Mouse (Mus musculus): ENCODE measurements at regions not wholly inside any gene's neighbourhood (a gene's known extent, or its start where the extent isn't known, plus 50 kb on each side); places are given as distances from the start of the nearest gene placed in this dataset.

DNA sequence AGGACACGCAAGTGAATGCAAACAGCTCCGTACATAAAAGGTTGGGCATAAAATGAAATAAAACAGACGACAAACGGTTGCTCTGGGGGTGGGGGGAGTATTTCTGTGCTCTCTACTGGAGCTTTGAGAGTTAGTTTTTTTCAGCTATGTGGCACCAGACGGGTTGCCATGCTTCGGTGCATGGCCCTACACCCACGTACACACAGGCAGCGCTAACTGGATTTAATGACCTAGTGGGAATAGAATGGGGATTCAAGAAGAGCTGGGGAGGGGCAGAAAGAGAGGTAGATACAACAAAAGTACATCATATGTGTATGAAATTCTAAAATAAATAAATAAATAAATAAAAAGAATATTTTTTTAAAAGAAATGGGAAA is 220.5 kb upstream of the Tmem45b start:
- H3K9ac ChIP-seq (ENCODE audit: control insufficient read depth, low read depth, low read length, poor library complexity, severe bottlenecking) = no peak overlapping the region
- no peaks in the 10 kb centered on the region for H3K27me3 ChIP-seq (ENCODE audit: control insufficient read depth in 1 of 2, insufficient read depth in 2 of 2, low read length in 2 of 2)
- H3K27ac ChIP-seq (ENCODE audit: control insufficient read depth, low read depth, low read length) = no peak overlapping the region
- H3K36me3 ChIP-seq (ENCODE audit: control insufficient read depth in 1 of 2, insufficient read depth in 2 of 2, low read length in 2 of 2) = no peaks in the 10 kb centered on the region
- no peaks in the 10 kb centered on the region for H3K4me1 ChIP-seq (ENCODE audit: control insufficient read depth in 1 of 2, insufficient read depth in 2 of 2, low read length in 2 of 2)
- no peak overlapping the region for H3K4me3 ChIP-seq (ENCODE audit: control insufficient read depth in 1 of 2, insufficient read depth in 1 of 2, low read depth in 2 of 2, low read length in 2 of 2)
- no peaks in the 10 kb centered on the region for H3K79me2 ChIP-seq (ENCODE audit: control insufficient read depth, insufficient read depth, low read length, poor library complexity)
- no peak for DNase-seq (ENCODE audit: low read depth, low spot score)
- no peak for TF ChIP-seq POLR2A (IDR thresholded peaks at IDR 0.05; ENCODE audit: control insufficient read depth in 1 of 2, insufficient read depth in 1 of 2, low read depth in 1 of 2, low read length in 2 of 2, poor library complexity in 1 of 2)
- TF ChIP-seq RAD21 (IDR thresholded peaks at IDR 0.05; ENCODE audit: low read depth, low read length) = no peak
- no peaks in the 10 kb centered on the region for H3K9me3 ChIP-seq (replicated peaks; ENCODE audit: insufficient read depth, low read length)

DNA sequence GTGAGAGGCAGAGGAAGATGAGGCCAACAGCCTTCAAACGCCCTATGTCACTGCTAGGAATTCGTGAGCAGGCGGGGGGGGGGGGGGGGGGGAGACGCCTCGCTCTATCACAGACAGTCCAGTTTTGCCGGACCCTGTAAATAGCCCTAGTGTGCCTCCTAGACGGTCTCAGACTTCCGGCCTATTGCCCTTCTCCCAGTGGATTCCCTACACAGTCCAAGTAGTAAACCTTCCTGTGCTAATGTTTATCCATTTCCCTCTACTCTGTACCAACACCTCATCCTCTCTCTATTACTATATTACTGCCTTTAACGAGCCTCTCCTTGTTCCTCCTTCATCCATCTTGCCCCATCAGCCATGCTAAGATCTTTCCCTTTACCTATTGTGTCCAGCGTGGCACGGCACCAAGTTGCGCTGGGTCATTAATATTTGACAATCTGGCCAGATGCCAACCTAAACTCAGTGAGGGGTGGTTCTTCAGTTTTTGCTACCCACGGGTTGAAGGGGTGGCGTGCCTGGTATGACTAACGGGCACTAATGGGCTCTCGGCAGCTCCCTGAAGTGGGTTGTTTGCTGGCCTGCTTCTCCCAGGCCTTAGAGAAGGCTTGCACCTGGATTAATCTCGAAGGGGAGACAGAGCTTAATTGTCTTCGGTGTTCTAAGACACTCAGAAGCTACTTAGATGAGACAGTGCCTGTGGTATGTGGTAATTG is 220.0 kb upstream of the Tmem45b start:
- no peaks in the 10 kb centered on the region for H3K27me3 ChIP-seq (ENCODE audit: control insufficient read depth in 1 of 2, insufficient read depth in 2 of 2, low read length in 2 of 2)
- H3K4me3 ChIP-seq (ENCODE audit: control insufficient read depth in 1 of 2, insufficient read depth in 1 of 2, low read depth in 2 of 2, low read length in 2 of 2) = no peak overlapping the region
- no peak overlapping the region for H3K27ac ChIP-seq (ENCODE audit: control insufficient read depth, low read depth, low read length)
- H3K36me3 ChIP-seq (ENCODE audit: control insufficient read depth in 1 of 2, insufficient read depth in 2 of 2, low read length in 2 of 2) = no peaks in the 10 kb centered on the region
- H3K9me3 ChIP-seq (replicated peaks; ENCODE audit: insufficient read depth, low read length) = no peaks in the 10 kb centered on the region
- DNase-seq (ENCODE audit: low read depth, low spot score) = no peak
- no peak overlapping the region for H3K9ac ChIP-seq (ENCODE audit: control insufficient read depth, low read depth, low read length, poor library complexity, severe bottlenecking)
- no peak for TF ChIP-seq SMC3 (IDR thresholded peaks at IDR 0.05; ENCODE audit: low read depth, low read length)
- TF ChIP-seq JUND (IDR thresholded peaks at IDR 0.05; ENCODE audit: low read depth, low read length) = no peak
- TF ChIP-seq MAFK (IDR thresholded peaks at IDR 0.05; ENCODE audit: borderline replicate concordance, low read depth, low read length) = no peak
- no peak for TF ChIP-seq POLR2AphosphoS2 (IDR thresholded peaks at IDR 0.05; ENCODE audit: low read length)
- TF ChIP-seq NELFE (IDR thresholded peaks at IDR 0.05; ENCODE audit: low read depth, low read length) = no peak
- TF ChIP-seq TCF12 (IDR thresholded peaks at IDR 0.05; ENCODE audit: low read depth, low read length) = no peak
- TF ChIP-seq CTCF (IDR thresholded peaks at IDR 0.05 in 2 of 3, conservative IDR thresholded peaks at IDR 0.05 in 1 of 3; ENCODE audit: control insufficient read depth in 1 of 3, insufficient read depth in 1 of 3, low read depth in 2 of 3, low read length in 3 of 3, poor library complexity in 1 of 3, severe bottlenecking in 1 of 3) = no peak
- no peak for TF ChIP-seq EP300 (IDR thresholded peaks at IDR 0.05; ENCODE audit: low read depth in 1 of 2, low read length in 2 of 2)
- TF ChIP-seq USF2 (IDR thresholded peaks at IDR 0.05; ENCODE audit: borderline replicate concordance in 1 of 2, insufficient read depth in 1 of 2, low read depth in 1 of 2, low read length in 2 of 2) = no peak
- TF ChIP-seq ZKSCAN1 (IDR thresholded peaks at IDR 0.05; ENCODE audit: low read depth, low read length) = no peak
- no peak for TF ChIP-seq E2F4 (IDR thresholded peaks at IDR 0.05; ENCODE audit: borderline replicate concordance, low read depth, low read length)
- TF ChIP-seq MAZ (IDR thresholded peaks at IDR 0.05; ENCODE audit: low read depth, low read length) = no peak
- H3K4me1 ChIP-seq (ENCODE audit: control insufficient read depth in 1 of 2, insufficient read depth in 2 of 2, low read length in 2 of 2) = no peaks in the 10 kb centered on the region
- H3K79me2 ChIP-seq (ENCODE audit: control insufficient read depth, insufficient read depth, low read length, poor library complexity) = no peaks in the 10 kb centered on the region

Measured in MEL (cell line).